Mouse (Mus musculus): Measurements from ENCODE around the gene Capn10. TPM values are rescaled to one million over a fixed set of nuclear protein-coding genes. Genes with fewer than 3 reads are reported as not detected.

Gene Capn10
- polyA plus RNA-seq, 1 experiment from 2014 or later: 27.5 TPM

Other genes with a start within 250 kb of the Capn10 start
- 25.2 and 27.7 TPM in 2 replicates for gene Gpc1, start 102.7 kb upstream of the Capn10 start, polyA plus RNA-seq (2015; fragmentation: Nextera tagmentation; extraction: Ambion mirVana)
- 0.48 and 0.75 TPM in 2 replicates for gene Ankmy1, start 31.5 kb upstream of the Capn10 start, polyA plus RNA-seq (2015; fragmentation: Nextera tagmentation; extraction: Ambion mirVana)
- gene Dusp28, start 27.4 kb upstream of the Capn10 start, polyA plus RNA-seq (2015; fragmentation: Nextera tagmentation; extraction: Ambion mirVana): 9.8 and 11.5 TPM in 2 replicates
- 14.6 and 19.8 TPM in 2 replicates for gene Rnpepl1, start 23.6 kb upstream of the Capn10 start, polyA plus RNA-seq (2015; fragmentation: Nextera tagmentation; extraction: Ambion mirVana)
- gene Gpr35, start 16.5 kb downstream of the Capn10 start, polyA plus RNA-seq (2015; fragmentation: Nextera tagmentation; extraction: Ambion mirVana): 0.46 and 0.52 TPM in 2 replicates
- not detected in 2 replicates for gene Aqp12, start 72.0 kb downstream of the Capn10 start, polyA plus RNA-seq (2015; fragmentation: Nextera tagmentation; extraction: Ambion mirVana)
- 7.9 and 9.2 TPM in 2 replicates for gene Kif1a, start 167.6 kb downstream of the Capn10 start, polyA plus RNA-seq (2015; fragmentation: Nextera tagmentation; extraction: Ambion mirVana)
- gene Agxt, start 200.9 kb downstream of the Capn10 start, polyA plus RNA-seq (2015; fragmentation: Nextera tagmentation; extraction: Ambion mirVana): 0.24 TPM in 1 of 2 replicates, not detected in the other
- gene 2310007B03Rik, start 226.6 kb downstream of the Capn10 start, polyA plus RNA-seq (2015; fragmentation: Nextera tagmentation; extraction: Ambion mirVana): 23.0 and 26.0 TPM in 2 replicates
- gene Crocc2, start 234.3 kb downstream of the Capn10 start, polyA plus RNA-seq (2015; fragmentation: Nextera tagmentation; extraction: Ambion mirVana): 4.9 and 5.1 TPM in 2 replicates